Mouse (Mus musculus): ENCODE measurements around the gene Zfp820. TPM values are rescaled to one million over a fixed set of nuclear protein-coding genes. Genes with fewer than 3 reads are reported as not detected.

Gene Zfp820
- polyA plus RNA-seq, 2 experiments, result 0.64 to 1.7 TPM

DNA sequence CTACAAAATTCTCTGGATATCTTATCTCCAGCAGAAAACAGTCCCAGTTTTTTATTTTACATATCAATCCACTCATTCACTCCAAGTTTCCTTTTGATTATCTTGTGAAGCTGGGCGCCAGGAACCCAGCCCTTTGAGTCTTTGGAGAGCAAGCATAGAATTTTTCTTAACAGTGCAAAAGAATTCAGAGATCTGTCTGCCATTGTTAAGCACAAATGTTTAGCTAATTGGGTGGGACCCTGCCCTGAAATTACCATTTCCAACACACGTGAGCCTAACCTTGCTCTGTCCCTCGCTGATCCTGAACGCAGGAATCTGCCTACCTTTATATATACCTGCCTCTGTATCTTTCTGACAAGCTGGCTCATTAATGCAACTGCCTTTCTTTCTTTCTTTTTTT, 53.3 kb downstream of the Zfp820 start:
- ATAC-seq (ENCODE audit: insufficient read depth) (no peak), DNase-seq (ENCODE audit: low read depth in 3 of 3, low spot score in 3 of 3) (no peak)
- Histone ChIP-seq H3K4me2 (ENCODE audit: low read depth) (no peak overlapping the region), H3K4me1 (replicated peaks; ENCODE audit: control insufficient read depth in 2 of 2, insufficient read depth in 2 of 2, low read length in 1 of 2) (no peaks in the 10 kb centered on the region), H3K27ac (no peak overlapping the region), H3K36me3 (replicated peaks; ENCODE audit: control insufficient read depth, insufficient read depth, low read depth) (no peaks in the 10 kb centered on the region), H3K27me3 (ENCODE audit: control insufficient read depth, insufficient read depth, low read length) (no peaks in the 10 kb centered on the region), H3K4me3 (ENCODE audit: insufficient read depth in 1 of 2, low read depth in 2 of 2, low read length in 2 of 2) (no peak overlapping the region), H3K9ac (replicated peaks) (no peak overlapping the region), H3K9me3 (ENCODE audit: control insufficient read depth, low read length) (no peaks in the 10 kb centered on the region)
- no peak for TF ChIP-seq EP300 (IDR thresholded peaks at IDR 0.05; ENCODE audit: low read depth)
- no peak for TF ChIP-seq CTCF (IDR thresholded peaks at IDR 0.05; ENCODE audit: low read depth)
- 60% methylated on average over 4 of the region's 4 CpGs for WGBS (ENCODE audit: insufficient replicate concordance)

GRCm38 (mm10) chr17:21770336-21770735, 75.2 kb downstream of the Zfp820 start:
- 64% methylated on average over 2 of the region's 2 CpGs for WGBS (ENCODE audit: insufficient replicate concordance)
- Histone ChIP-seq H3K4me2 (ENCODE audit: low read depth) (no peak overlapping the region), H3K27me3 (ENCODE audit: control insufficient read depth, insufficient read depth, low read length) (no peaks in the 10 kb centered on the region), H3K4me1 (replicated peaks; ENCODE audit: control insufficient read depth in 2 of 2, insufficient read depth in 2 of 2, low read length in 1 of 2) (no peaks in the 10 kb centered on the region), H3K9me3 (ENCODE audit: control insufficient read depth, low read length) (no peaks in the 10 kb centered on the region), H3K36me3 (replicated peaks; ENCODE audit: control insufficient read depth, insufficient read depth, low read depth) (no peaks in the 10 kb centered on the region), H3K9ac (replicated peaks) (no peak overlapping the region), H3K27ac (no peak overlapping the region), H3K4me3 (ENCODE audit: insufficient read depth in 1 of 2, low read depth in 2 of 2, low read length in 2 of 2) (no peak overlapping the region)
- TF ChIP-seq CTCF (IDR thresholded peaks at IDR 0.05; ENCODE audit: low read depth) (no peak), EP300 (IDR thresholded peaks at IDR 0.05; ENCODE audit: low read depth) (no peak)
- ATAC-seq (ENCODE audit: insufficient read depth), result no peak
- DNase-seq (ENCODE audit: low read depth in 3 of 3, low spot score in 3 of 3), result no peak

Other genes with a start within 250 kb of the Zfp820 start
- gene Zfp983, start 195.1 kb downstream of the Zfp820 start, polyA plus RNA-seq (2012; rRNA removed), result 0.38 and 0.78 TPM in 2 replicates
- gene Zfp983, start 195.1 kb downstream of the Zfp820 start, polyA plus RNA-seq (2014; fragmentation: Nextera tagmentation; extraction: Ambion mirVana), result 1.3 and 1.4 TPM in 2 replicates
- 2.3 TPM in 1 of 2 replicates, not detected in the other for gene Gm10226, start 153.9 kb downstream of the Zfp820 start, polyA plus RNA-seq (2012; rRNA removed)
- gene Gm10226, start 153.9 kb downstream of the Zfp820 start, polyA plus RNA-seq (2014; fragmentation: Nextera tagmentation; extraction: Ambion mirVana), result 5.0 and 6.1 TPM in 2 replicates
- gene Zfp760, start 138.0 kb downstream of the Zfp820 start, polyA plus RNA-seq (2012; rRNA removed), result 2.0 and 4.1 TPM in 2 replicates
- gene Zfp760, start 138.0 kb downstream of the Zfp820 start, polyA plus RNA-seq (2014; fragmentation: Nextera tagmentation; extraction: Ambion mirVana), result 4.0 and 4.1 TPM in 2 replicates
- gene Zfp229, start 115.0 kb downstream of the Zfp820 start, polyA plus RNA-seq (2012; rRNA removed), result 0.71 and 1.1 TPM in 2 replicates
- gene Zfp229, start 115.0 kb downstream of the Zfp820 start, polyA plus RNA-seq (2014; fragmentation: Nextera tagmentation; extraction: Ambion mirVana), result 1.1 and 1.6 TPM in 2 replicates
- gene Zfp995, start 64.2 kb upstream of the Zfp820 start, polyA plus RNA-seq (2012; rRNA removed), result 0.36 and 0.69 TPM in 2 replicates
- 0.92 and 1.9 TPM in 2 replicates for gene Zfp995, start 64.2 kb upstream of the Zfp820 start, polyA plus RNA-seq (2014; fragmentation: Nextera tagmentation; extraction: Ambion mirVana)
- 1.9 and 3.4 TPM in 2 replicates for gene Zfp942, start 116.7 kb upstream of the Zfp820 start, polyA plus RNA-seq (2012; rRNA removed)
- 7.5 and 9.5 TPM in 2 replicates for gene Zfp942, start 116.7 kb upstream of the Zfp820 start, polyA plus RNA-seq (2014; fragmentation: Nextera tagmentation; extraction: Ambion mirVana)
- 2.2 and 3.5 TPM in 2 replicates for gene Zfp943, start 116.8 kb upstream of the Zfp820 start, polyA plus RNA-seq (2012; rRNA removed)
- 5.0 and 6.1 TPM in 2 replicates for gene Zfp943, start 116.8 kb upstream of the Zfp820 start, polyA plus RNA-seq (2014; fragmentation: Nextera tagmentation; extraction: Ambion mirVana)